Mouse (Mus musculus) urinary bladder, postnatal 10 days (tissue): ENCODE measurements around the gene Wdtc1.

ENCODE experiments used
- DNase-seq: peaks from one replicate; pipeline ENCODE4 v3.0.0; 2022; ENCODE audit warnings: low spot score

The Wdtc1 gene

GRCm38 (mm10) chr4:133375812-133376577 is 22.7 kb upstream of the Wdtc1 start:
- DNase-seq, result no peak

- no peak for DNase-seq
Observed at GRCm38 (mm10) chr4:133374011-133374410, 20.7 kb upstream of the Wdtc1 start.

GRCm38 (mm10) chr4:133372278-133372665 is 19.0 kb upstream of the Wdtc1 start:
- DNase-seq, result no peak

GRCm38 (mm10) chr4:133371621-133372277 is 18.5 kb upstream of the Wdtc1 start:
- no peak for DNase-seq

- no peak for DNase-seq
Observed at GRCm38 (mm10) chr4:133370298-133371274, 17.3 kb upstream of the Wdtc1 start.

- DNase-seq, result peak; percentile 70
Observed at GRCm38 (mm10) chr4:133369553-133370297, 16.4 kb upstream of the Wdtc1 start, which contains the start of gene Slc9a1. Slc9a1 (plus strand) TSS chr4:133369706.

GRCm38 (mm10) chr4:133354641-133355040 is 1.4 kb upstream of the Wdtc1 start:
- no peak for DNase-seq

- no peak for DNase-seq
Observed at GRCm38 (mm10) chr4:133352797-133353196, 484 bp downstream of the Wdtc1 start.

GRCm38 (mm10) chr4:133348051-133348775 is 5.1 kb downstream of the Wdtc1 start:
- no peak for DNase-seq

- no peak for DNase-seq
Observed at GRCm38 (mm10) chr4:133347624-133348023, 5.7 kb downstream of the Wdtc1 start.

GRCm38 (mm10) chr4:133346577-133346976 is 6.7 kb downstream of the Wdtc1 start:
- no peak for DNase-seq

GRCm38 (mm10) chr4:133345702-133346101 is 7.6 kb downstream of the Wdtc1 start:
- DNase-seq, result no peak

- no peak for DNase-seq
Observed at GRCm38 (mm10) chr4:133344112-133344511, 9.2 kb downstream of the Wdtc1 start.

- no peak for DNase-seq
Observed at GRCm38 (mm10) chr4:133340217-133340616, 13.1 kb downstream of the Wdtc1 start.

GRCm38 (mm10) chr4:133339148-133339749 is 14.0 kb downstream of the Wdtc1 start:
- peak; percentile 92 for DNase-seq

GRCm38 (mm10) chr4:133338521-133339095 is 14.7 kb downstream of the Wdtc1 start:
- DNase-seq, result no peak

GRCm38 (mm10) chr4:133337833-133338520 is 15.3 kb downstream of the Wdtc1 start:
- no peak for DNase-seq

GRCm38 (mm10) chr4:133333306-133333705 is 20.0 kb downstream of the Wdtc1 start:
- no peak for DNase-seq

GRCm38 (mm10) chr4:133330296-133330695 is 23.0 kb downstream of the Wdtc1 start:
- DNase-seq, result no peak
